8 mouse cellular contexts compared by ENCODE assay signal in genomic region chr3:109123531-109123981, GRCm38 (mm10). TPM values are rescaled to one million over a fixed set of nuclear protein-coding genes. Genes with fewer than 3 reads are reported as not detected.
DNase-seq lines count a peak whose midpoint lies in the region; ATAC-seq lines count a peak whose summit lies in the region.

No protein-coding gene starts in this region.

- peak overlapping the region; percentile 66 for H3K4me3 ChIP-seq in erythroblast, embryonic 14.5 days (replicated peaks)
- H3K4me3 ChIP-seq in heart, embryonic 16.5 days (ENCODE audit: low read length): peak overlapping the region; percentile 96

- peaks cover 3% of the 10 kb centered on the region; the same call in 1 of the 2 replicates for H3K27me3 ChIP-seq in erythroblast, embryonic 14.5 days (ENCODE audit: control insufficient read depth)
- H3K27me3 ChIP-seq in heart, embryonic 16.5 days (ENCODE audit: control insufficient read depth, insufficient read depth, low read length): no peaks in the 10 kb centered on the region

- H3K9ac ChIP-seq in heart, embryonic 16.5 days (ENCODE audit: low read length): peak overlapping the region; percentile 97

- ATAC-seq in heart, embryonic 16.5 days (replicated peaks; ENCODE audit: extremely low read depth, insufficient read depth, low FRiP score): 0 out of 2 replicates have a peak, but pooled peaks have one; percentile 25
- ATAC-seq in megakaryocyte, adult 5-6 weeks (ENCODE audit: poor library complexity, severe bottlenecking): peak; percentile 28

- H3K9me3 ChIP-seq in erythroblast, embryonic 14.5 days (ENCODE audit: control insufficient read depth, low read length): no peaks in the 10 kb centered on the region
- H3K9me3 ChIP-seq in heart, embryonic 16.5 days (replicated peaks; ENCODE audit: control insufficient read depth, low read length): no peaks in the 10 kb centered on the region

- no peaks in the 10 kb centered on the region for H3K36me3 ChIP-seq in erythroblast, embryonic 14.5 days (ENCODE audit: control insufficient read depth)
- H3K36me3 ChIP-seq in heart, embryonic 16.5 days (ENCODE audit: control insufficient read depth, insufficient read depth): peaks cover 6% of the 10 kb centered on the region; the same call in 1 of the 2 replicates

- peak; percentile 47 for DNase-seq in embryo, embryonic 10 days (ENCODE audit: low spot score)
- no peak for DNase-seq in embryo, embryonic 9.5 days (ENCODE audit: extremely low spot score)
- peak; percentile 66 for DNase-seq in kidney, postnatal 10 days
- peak; percentile 39 to 51 for DNase-seq in spleen, postnatal 10 days (ENCODE audit: low spot score in 2 of 2)
- DNase-seq in layer of hippocampus, postnatal 36 days: no peak

- H3K4me2 ChIP-seq in heart, embryonic 16.5 days (ENCODE audit: low read depth, low read length): peak overlapping the region; percentile 80

- WGBS in heart, embryonic 16.5 days: 3% methylated on average over 8 of the region's 8 CpGs

- H3K27ac ChIP-seq in heart, embryonic 16.5 days (ENCODE audit: low read length): peak overlapping the region; percentile 93

- peaks cover 6% of the 10 kb centered on the region for H3K4me1 ChIP-seq in erythroblast, embryonic 14.5 days (ENCODE audit: control insufficient read depth)
- peaks cover 24% of the 10 kb centered on the region for H3K4me1 ChIP-seq in heart, embryonic 16.5 days (ENCODE audit: control insufficient read depth, insufficient read depth, low read length)

RNA-seq across cellular contexts. Expression of gene Slc25a24, which starts 0.6 kb away (rescaled TPM):
- polyA plus RNA-seq in erythroblast, embryonic 14.5 days (2012): 0.03 and 0.05 TPM in 2 replicates
- 17.1 and 19.8 TPM in 2 replicates for polyA plus RNA-seq in heart, embryonic 16.5 days (2015; fragmentation: Nextera tagmentation; extraction: Ambion mirVana)
- 79.2 and 86.8 TPM in 2 replicates for total RNA-seq in megakaryocyte, adult 5-6 weeks (2015)
- total RNA-seq in megakaryocyte, adult 5-6 weeks (2017): 87.0 and 90.7 TPM in 2 replicates
- 1 to 10 TPM; 2.9 to 3.0 TPM for total RNA-seq in layer of hippocampus, postnatal 36 days (2021)

RNA-seq across cellular contexts. Expression of gene Slc25a54, which starts 43.3 kb away (rescaled TPM):
- not detected in 2 replicates for polyA plus RNA-seq in erythroblast, embryonic 14.5 days (2012)
- polyA plus RNA-seq in heart, embryonic 16.5 days (2015; fragmentation: Nextera tagmentation; extraction: Ambion mirVana): not detected in 2 replicates
- not detected in 2 replicates for total RNA-seq in megakaryocyte, adult 5-6 weeks (2015)
- total RNA-seq in megakaryocyte, adult 5-6 weeks (2017): not detected in 2 replicates
- total RNA-seq in layer of hippocampus, postnatal 36 days (2021): not detected

Comparison
In these comparisons a context has a peak if more than half of its experiments do, and no peak if none do; other contexts are left out.
1. DNase-seq: peak in embryo, embryonic 10 days (single experiment), kidney, postnatal 10 days (single experiment) and spleen, postnatal 10 days (2 of 2); none in embryo, embryonic 9.5 days (single experiment) and layer of hippocampus, postnatal 36 days (0 of 2).
2. RNA of gene Slc25a24, which starts 0.6 kb away (total RNA-seq): 79.2 to 90.7 TPM in megakaryocyte, adult 5-6 weeks; 2.9 to 3.0 TPM in layer of hippocampus, postnatal 36 days; every median in the first group is over 10 times any median in the second.